Mouse (Mus musculus) heart, embryonic 16.5 days (tissue): ENCODE measurements around the gene Kif23. TPM values are rescaled to one million over a fixed set of nuclear protein-coding genes. Genes with fewer than 3 reads are reported as not detected.
A peak's percentile ranks its signal among the peaks of the same experiment; 100 is the strongest.

ENCODE experiments used
- ATAC-seq: fragments of 200-750 bp; cut with Nextera tagmentation; replicated peaks from 2 replicates; pipeline ENCODE4 v1.8.0; 2017; ENCODE audit warnings: moderate number of reproducible peaks; ENCODE audit not compliant: insufficient read depth, low FRiP score; ENCODE audit errors: extremely low read depth
- H3K27ac ChIP-seq: fragments of 300-500 bp; sonication (generic); 2 replicates; pipeline ENCODE4 v1.5.1; 2014; ENCODE audit warnings: mild to moderate bottlenecking, low read length, control low read depth, moderate library complexity
- H3K27me3 ChIP-seq: fragments of 300-500 bp; sonication (generic); 2 replicates; pipeline ENCODE4 v1.6.1; 2014; ENCODE audit warnings: low read length, mixed read lengths; ENCODE audit not compliant: control insufficient read depth, insufficient read depth
- H3K36me3 ChIP-seq: fragments of 300-500 bp; sonication (generic); 2 replicates; pipeline ENCODE4 v1.6.1; 2014; ENCODE audit not compliant: control insufficient read depth, insufficient read depth
- H3K4me1 ChIP-seq: fragments of 300-500 bp; sonication (generic); 2 replicates; pipeline ENCODE4 v1.6.1; 2014; ENCODE audit warnings: low read length, mixed read lengths; ENCODE audit not compliant: control insufficient read depth, insufficient read depth
- H3K4me2 ChIP-seq: fragments of 300-500 bp; sonication (generic); 2 replicates; pipeline ENCODE4 v1.6.1; 2014; ENCODE audit warnings: low read depth, mild to moderate bottlenecking, control low read depth, low read length
- H3K4me3 ChIP-seq: fragments of 300-500 bp; sonication (generic); 2 replicates; pipeline ENCODE4 v1.5.1; 2014; ENCODE audit warnings: mild to moderate bottlenecking, control low read depth, low read length
- H3K9ac ChIP-seq: fragments of 300-500 bp; sonication (generic); 2 replicates; pipeline ENCODE4 v1.6.1; 2014; ENCODE audit warnings: low read length, control low read depth
- H3K9me3 ChIP-seq: fragments of 300-500 bp; sonication (generic); replicated peaks from 2 replicates; pipeline ENCODE4 v1.6.1; 2016; ENCODE audit warnings: low read length; ENCODE audit not compliant: control insufficient read depth
- WGBS: fragments of 180-500 bp; shearing (Covaris S2); extraction: QIAGEN DNeasy Blood & Tissue Kit; methylation state at CpG from one replicate; pipeline ENCODE4 v1.1.7; 2014; 5-methylcytosine and 5-hydroxymethylcytosine counted together
- polyA plus RNA-seq: library from polyadenylated mRNA; unstranded; fragments of >200 nt; fragmentation: Nextera tagmentation; extraction: Ambion mirVana; gene quantifications from 2 replicates; pipeline ENCODE4 v1.2.1, GENCODE M21; 2015

Kif23 gene
- polyA plus RNA-seq, 1 experiment from 2014 or later: 77.8 TPM

DNA sequence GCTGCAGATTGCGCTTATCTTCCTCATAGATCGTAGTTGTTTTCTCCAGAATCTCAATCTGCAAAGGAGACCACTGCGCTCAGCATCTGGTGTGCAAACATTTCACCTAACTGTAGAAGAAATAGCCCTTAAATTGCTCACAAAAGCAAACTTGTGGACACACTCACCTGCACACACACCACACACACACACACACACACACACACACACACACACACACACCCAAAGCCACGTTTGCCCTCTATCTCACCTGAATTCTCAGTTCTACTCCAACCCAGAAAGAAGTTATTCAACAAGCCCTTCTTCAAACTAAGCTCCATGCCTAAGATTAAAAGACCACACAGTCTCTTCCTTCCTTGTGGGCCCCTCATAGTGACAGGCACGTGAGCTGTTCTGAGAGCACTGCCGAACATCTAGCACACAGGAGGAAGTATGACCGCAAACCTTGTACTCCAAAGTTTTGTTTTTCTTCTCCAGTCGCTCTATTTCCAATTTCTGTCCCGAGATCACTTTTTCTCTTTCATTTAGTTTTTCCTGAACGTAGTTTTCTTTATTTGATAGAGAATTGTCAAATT, 21.4 kb downstream of the Kif23 start:
- WGBS: 82% methylated on average over 10 of the region's 10 CpGs

DNA sequence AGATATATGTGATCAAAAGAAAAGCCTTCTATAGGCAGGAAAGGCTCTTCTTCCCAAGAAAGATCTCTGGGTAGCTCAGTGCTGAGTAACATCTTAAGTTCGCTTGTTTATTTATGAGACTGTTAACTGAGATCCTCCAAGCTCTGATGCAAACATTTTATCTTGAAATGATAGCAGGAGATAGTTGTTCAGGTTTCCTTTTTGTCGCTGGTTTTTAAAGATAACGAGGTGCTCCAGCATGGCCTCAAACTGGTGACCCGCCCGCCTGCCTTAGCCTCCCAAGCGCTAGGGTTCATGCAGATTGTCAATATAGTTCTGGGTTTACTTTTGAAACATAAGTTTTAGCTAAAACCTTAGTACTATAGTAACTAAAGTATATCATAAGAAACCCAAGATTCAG, 26.2 kb downstream of the Kif23 start:
- peaks cover 49% of the 10 kb centered on the region for H3K36me3 ChIP-seq
- WGBS: 84% methylated on average over 6 of the region's 6 CpGs

More for the DNA sequence above, 21.4 kb downstream of the Kif23 start:
- H3K4me2 ChIP-seq: no peak overlapping the region
- H3K36me3 ChIP-seq: peaks cover 66% of the 10 kb centered on the region
- H3K4me1 ChIP-seq: no peaks in the 10 kb centered on the region
- H3K9ac ChIP-seq: no peak overlapping the region
- H3K9me3 ChIP-seq: no peaks in the 10 kb centered on the region
- ATAC-seq: no peak
- no peaks in the 10 kb centered on the region for H3K27me3 ChIP-seq
- no peak overlapping the region for H3K4me3 ChIP-seq
- no peak overlapping the region for H3K27ac ChIP-seq

DNA sequence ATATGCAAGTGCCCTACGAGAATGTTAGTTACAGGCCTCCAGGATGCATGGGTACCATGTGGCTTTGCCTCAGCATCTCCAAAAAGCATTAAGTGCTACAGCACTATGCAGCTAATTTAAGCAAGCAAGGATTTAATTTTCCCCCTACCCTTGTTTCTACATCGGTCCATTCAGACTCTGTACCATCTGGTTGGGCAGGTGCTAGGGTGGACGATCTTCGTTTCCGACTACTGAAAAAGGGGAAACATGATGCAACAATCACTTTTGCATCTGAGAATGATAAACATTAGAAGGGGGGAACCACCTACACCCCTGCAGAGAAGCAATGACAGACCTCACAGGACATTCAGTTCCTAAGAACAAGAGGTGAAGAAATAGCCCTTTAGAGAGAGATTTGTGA, 27.1 kb downstream of the Kif23 start:
- no peak overlapping the region for H3K4me2 ChIP-seq
- ATAC-seq: no peak
- no peak overlapping the region for H3K27ac ChIP-seq
- no peak overlapping the region for H3K4me3 ChIP-seq
- H3K9ac ChIP-seq: no peak overlapping the region
- peaks cover 42% of the 10 kb centered on the region for H3K36me3 ChIP-seq
- WGBS: 93% methylated on average over 5 of the region's 5 CpGs
- no peaks in the 10 kb centered on the region for H3K9me3 ChIP-seq
- H3K27me3 ChIP-seq: no peaks in the 10 kb centered on the region
- peaks cover 4% of the 10 kb centered on the region for H3K4me1 ChIP-seq

More for the DNA sequence above, 26.2 kb downstream of the Kif23 start:
- Histone ChIP-seq H3K9me3 (no peaks in the 10 kb centered on the region), H3K4me3 (no peak overlapping the region), H3K4me1 (peaks cover under 1% of the 10 kb centered on the region; the same call in 1 of the 2 replicates), H3K27me3 (no peaks in the 10 kb centered on the region), H3K27ac (no peak overlapping the region), H3K9ac (no peak overlapping the region), H3K4me2 (no peak overlapping the region)
- ATAC-seq: no peak

DNA sequence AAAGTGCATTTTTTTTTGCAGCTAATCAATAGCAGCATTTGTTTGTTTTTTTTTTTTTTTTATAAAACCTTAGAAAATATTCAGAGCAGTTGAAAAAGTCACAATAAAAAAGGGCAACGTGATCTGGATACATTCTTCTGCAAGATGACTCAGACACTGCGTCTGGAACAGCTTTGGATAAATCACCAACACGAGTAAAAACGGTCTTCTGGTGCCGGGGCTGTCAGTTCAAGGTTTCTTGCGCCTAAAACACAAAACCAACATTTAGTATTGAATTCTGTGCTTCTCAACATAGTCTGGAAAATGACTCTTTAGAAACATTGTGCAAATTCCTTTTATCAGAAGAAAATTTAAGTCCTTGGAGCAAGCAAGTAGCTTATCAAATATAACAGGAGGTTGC, 29.1 kb downstream of the Kif23 start:
- Histone ChIP-seq H3K4me2 (no peak overlapping the region), H3K4me3 (no peak overlapping the region), H3K27ac (no peak overlapping the region), H3K4me1 (peaks cover 14% of the 10 kb centered on the region), H3K27me3 (no peaks in the 10 kb centered on the region), H3K9ac (no peak overlapping the region), H3K36me3 (peaks cover 35% of the 10 kb centered on the region), H3K9me3 (no peaks in the 10 kb centered on the region)
- ATAC-seq: no peak
- WGBS: 88% methylated on average over 6 of the region's 6 CpGs

DNA sequence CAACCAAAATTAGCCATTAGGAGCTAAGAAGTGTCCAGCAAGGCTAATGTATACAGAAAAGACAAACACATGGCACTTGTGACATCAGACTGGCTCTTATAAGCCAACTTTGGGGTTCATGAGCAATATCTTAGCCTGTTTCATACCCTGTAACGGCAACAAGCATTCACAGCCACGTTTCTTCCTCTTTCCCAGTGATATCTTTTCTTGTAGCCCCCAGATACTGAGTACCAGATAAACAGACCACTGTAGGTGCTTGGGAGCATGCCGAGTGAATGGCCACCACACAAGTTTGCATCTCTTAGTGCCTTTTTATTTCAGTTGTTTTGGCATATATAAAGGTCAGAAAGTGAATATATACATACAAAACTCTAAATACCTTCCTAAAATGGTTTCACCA, 29.6 kb downstream of the Kif23 start:
- no peak for ATAC-seq
- Histone ChIP-seq H3K36me3 (peaks cover 37% of the 10 kb centered on the region), H3K4me3 (no peak overlapping the region), H3K4me1 (peaks cover 14% of the 10 kb centered on the region), H3K9me3 (no peaks in the 10 kb centered on the region), H3K4me2 (no peak overlapping the region), H3K27me3 (no peaks in the 10 kb centered on the region), H3K27ac (no peak overlapping the region), H3K9ac (no peak overlapping the region)
- 80% methylated on average over 3 of the region's 3 CpGs for WGBS

DNA sequence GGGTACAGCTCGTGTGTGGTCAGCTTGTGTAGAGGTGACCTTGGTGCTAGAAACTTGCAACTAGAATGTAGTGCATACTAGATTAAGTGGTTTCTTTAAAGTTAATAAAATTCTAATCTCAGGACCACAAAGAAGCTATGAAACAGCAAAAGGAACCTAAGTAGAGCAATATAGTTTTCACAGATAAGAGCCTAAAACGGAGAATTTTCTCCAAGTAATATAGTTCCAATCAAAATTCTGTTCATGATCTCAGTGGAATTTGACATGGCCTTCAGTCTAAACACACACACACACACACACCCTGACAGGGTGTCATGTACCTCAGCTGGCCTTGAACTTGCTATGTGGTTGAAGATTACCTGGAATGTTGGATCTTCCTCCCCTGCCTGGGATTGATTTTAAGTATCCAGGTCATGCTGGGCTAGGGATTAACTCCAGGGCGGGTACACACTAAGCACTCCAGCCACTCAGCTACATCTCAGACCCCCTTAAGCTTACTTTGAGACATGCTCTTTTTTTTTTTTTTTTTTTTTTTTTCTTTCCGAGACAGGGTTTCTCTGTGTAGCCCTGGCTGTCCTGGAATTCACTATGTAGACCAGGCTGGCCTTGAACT, 31.1 kb downstream of the Kif23 start:
- Histone ChIP-seq H3K4me1 (peaks cover 14% of the 10 kb centered on the region), H3K9me3 (no peaks in the 10 kb centered on the region), H3K4me3 (peak overlapping the region; percentile 95), H3K36me3 (peaks cover 36% of the 10 kb centered on the region), H3K4me2 (peak overlapping the region; percentile 95), H3K9ac (peak overlapping the region; percentile 76), H3K27ac (peak overlapping the region; percentile 97), H3K27me3 (no peaks in the 10 kb centered on the region)
- WGBS: 41% methylated on average over 3 of the region's 4 CpGs
- no peak for ATAC-seq

DNA sequence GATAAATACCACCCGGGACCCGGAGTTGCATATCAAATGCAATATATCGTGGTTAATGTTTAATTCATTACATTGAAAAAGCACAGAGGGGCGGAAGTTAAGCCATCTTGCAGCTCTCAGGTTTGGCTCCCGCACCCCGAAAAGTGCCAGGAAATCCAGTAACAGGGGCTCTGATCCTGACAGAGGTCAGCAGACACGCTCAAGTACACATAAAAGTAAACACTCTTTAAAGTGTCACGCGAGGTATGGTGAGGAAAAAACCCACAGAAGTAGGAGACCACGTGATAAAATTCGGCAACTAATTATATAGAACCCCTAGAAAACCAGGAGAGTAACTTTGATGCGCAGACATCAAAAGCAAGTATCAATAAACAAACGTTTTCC, 31.7 kb downstream of the Kif23 start:
- H3K36me3 ChIP-seq: peaks cover 33% of the 10 kb centered on the region
- H3K9me3 ChIP-seq: no peaks in the 10 kb centered on the region
- peak overlapping the region; percentile 95 for H3K4me3 ChIP-seq
- H3K4me1 ChIP-seq: peaks cover 14% of the 10 kb centered on the region
- H3K27me3 ChIP-seq: no peaks in the 10 kb centered on the region
- WGBS: 2% methylated on average over 13 of the region's 13 CpGs
- H3K9ac ChIP-seq: peak overlapping the region; percentile 76
- peak overlapping the region; percentile 95 for H3K4me2 ChIP-seq
- ATAC-seq: no peak
- peak overlapping the region; percentile 97 for H3K27ac ChIP-seq

DNA sequence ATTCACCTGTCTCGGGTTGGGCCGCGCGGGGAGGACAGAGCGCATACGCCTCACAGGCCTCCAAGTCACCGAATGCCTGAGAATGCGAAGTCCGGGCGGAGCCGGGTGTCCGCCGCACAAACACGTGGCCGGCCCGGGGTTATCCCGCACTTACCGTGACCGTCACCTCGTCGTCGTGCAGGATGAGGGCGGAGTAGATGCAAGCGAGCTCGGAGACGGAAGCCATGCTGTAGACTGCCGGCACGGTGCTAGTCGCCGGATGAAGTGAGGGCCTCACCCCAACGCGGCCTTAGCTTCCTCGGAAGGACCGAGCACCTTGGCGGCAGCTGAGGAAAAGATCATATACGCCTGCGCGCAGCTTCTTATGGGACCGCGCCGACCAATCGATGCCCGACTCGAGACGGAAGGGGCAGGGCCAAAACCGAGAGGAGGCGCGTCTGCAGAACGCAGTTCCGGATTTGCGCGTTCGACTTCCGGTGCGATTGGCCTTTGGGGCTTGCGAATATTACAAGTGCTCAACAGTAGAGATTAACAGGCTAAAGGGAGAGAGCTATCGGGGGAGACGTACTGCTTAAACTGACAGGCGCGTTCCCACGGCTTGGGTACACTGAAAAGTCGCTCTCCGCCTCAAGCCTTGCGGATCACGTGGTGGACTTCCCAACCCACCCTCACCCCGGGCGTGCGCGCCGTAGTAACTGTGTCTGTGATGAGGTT, 32.2 kb downstream of the Kif23 start, which contains the start of gene Rplp1:
Gene Rplp1, minus strand, starts transcription at position 340 of the 714 bp plus-strand sequence.
- WGBS: under 1% methylated on average over 66 of the region's 70 CpGs
- peak; percentile 97 for ATAC-seq
- peak within 1 kb of the TSS; percentile 95 for H3K4me3 ChIP-seq

More for the DNA sequence above, 32.2 kb downstream of the Kif23 start, which contains the start of gene Rplp1:
- Histone ChIP-seq H3K4me2 (peak within 1 kb of the TSS; percentile 95), H3K27me3 (no peaks in the 10 kb centered on the region), H3K4me1 (peaks cover 14% of the 10 kb centered on the region), H3K9me3 (no peaks in the 10 kb centered on the region), H3K36me3 (peaks cover 30% of the 10 kb centered on the region), H3K9ac (peak within 1 kb of the TSS; percentile 93), H3K27ac (peak within 1 kb of the TSS; percentile 97)
